Mouse (Mus musculus) gastrocnemius, adult 18-20 months (tissue): ENCODE data around the gene Drp2. TPM values are rescaled to one million over a fixed set of nuclear protein-coding genes. Genes with fewer than 3 reads are reported as not detected.

Experiments
- total RNA-seq, 2 experiments: library from RNA; stranded (reverse); gene quantifications; 2 replicates each; pipeline ENCODE4 v1.2.3; 2021

The Drp2 gene
- total RNA-seq, 2 experiments from 2014 or later: 3.0 to 3.1 TPM

Other genes starting within 250 kb of the Drp2 start
- 1 to 10 TPM in 1 of 2 experiments, under 1 TPM in 1; 0.66 to 1.1 TPM for gene Xkrx, start 242.5 kb upstream of the Drp2 start, total RNA-seq
- gene Arl13a, start 217.1 kb upstream of the Drp2 start, total RNA-seq: not detected
- not detected for gene Nox1, start 182.6 kb upstream of the Drp2 start, total RNA-seq
- 10 to 100 TPM in 1 of 2 experiments, 1 to 10 TPM in 1; 8.3 to 12.3 TPM for gene Trmt2b, start 127.6 kb upstream of the Drp2 start, total RNA-seq
- gene Tmem35a, start 109.3 kb upstream of the Drp2 start, total RNA-seq: not detected
- gene Cenpi, start 96.5 kb upstream of the Drp2 start, total RNA-seq: not detected
- gene Taf7l, start 71.9 kb downstream of the Drp2 start, total RNA-seq: not detected
- gene Timm8a1, start 137.3 kb downstream of the Drp2 start, total RNA-seq: 10 to 100 TPM; 10.1 to 12.5 TPM
- under 1 TPM; 0.23 to 0.43 TPM for gene Btk, start 179.0 kb downstream of the Drp2 start, total RNA-seq
- 100 to 1,000 TPM; 125 to 133 TPM for gene Rpl36a, start 181.1 kb downstream of the Drp2 start, total RNA-seq
- 1 to 10 TPM; 2.0 to 2.2 TPM for gene Gla, start 196.6 kb downstream of the Drp2 start, total RNA-seq
- gene Hnrnph2, start 196.6 kb downstream of the Drp2 start, total RNA-seq: 10 to 100 TPM; 45.6 to 53.7 TPM